Mouse (Mus musculus): ENCODE measurements around the gene Cenps. TPM values are rescaled to one million over a fixed set of nuclear protein-coding genes. Genes with fewer than 3 reads are reported as not detected.
"Not testable (repeated sequence)": the region's sequence is repeated elsewhere in the genome, so short reads cannot be mapped to it uniquely, and the experiment has no call there.

The Cenps gene
- polyA plus RNA-seq, 1 experiment from 2014 or later: 29.2 TPM

DNA sequence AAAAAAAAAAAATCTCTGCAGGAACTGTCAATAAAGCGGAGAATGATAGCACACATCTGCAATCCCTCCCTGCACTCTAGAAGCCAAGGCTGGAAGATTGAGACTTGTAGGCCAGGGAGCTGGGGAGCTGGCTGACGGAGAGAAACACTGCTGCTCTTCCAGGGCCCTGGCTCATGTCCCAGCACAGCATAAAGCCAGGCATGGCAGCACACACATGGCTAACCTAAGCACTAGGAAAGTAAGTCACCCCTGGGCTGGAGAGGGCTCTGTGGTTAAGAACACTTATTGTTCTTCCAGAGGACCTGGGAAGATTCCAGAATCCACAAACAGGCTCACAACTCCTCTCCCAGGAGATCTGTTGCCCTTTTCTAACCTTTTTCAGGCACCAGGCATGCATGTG is 35.2 kb upstream of the Cenps start:
- no peak for ATAC-seq
- Histone ChIP-seq H3K4me1 (ENCODE audit: control insufficient read depth, insufficient read depth, low read length) (no peaks in the 10 kb centered on the region), H3K27me3 (replicated peaks; ENCODE audit: control insufficient read depth, insufficient read depth, low read length) (no peaks in the 10 kb centered on the region), H3K4me2 (ENCODE audit: low read length) (no peak overlapping the region), H3K9ac (ENCODE audit: low read length) (no peak overlapping the region), H3K9me3 (replicated peaks; ENCODE audit: control insufficient read depth, low read length) (no peaks in the 10 kb centered on the region), H3K36me3 (ENCODE audit: control insufficient read depth, insufficient read depth, low read length) (peaks cover 23% of the 10 kb centered on the region), H3K27ac (ENCODE audit: low read depth, low read length) (peak overlapping the region; percentile 44; the same call in 1 of the 2 replicates), H3K4me3 (ENCODE audit: low read depth, low read length) (no peak overlapping the region)
- WGBS: 64% methylated on average over 2 of the region's 2 CpGs
- peak; percentile 37 for DNase-seq (ENCODE audit: low spot score)

DNA sequence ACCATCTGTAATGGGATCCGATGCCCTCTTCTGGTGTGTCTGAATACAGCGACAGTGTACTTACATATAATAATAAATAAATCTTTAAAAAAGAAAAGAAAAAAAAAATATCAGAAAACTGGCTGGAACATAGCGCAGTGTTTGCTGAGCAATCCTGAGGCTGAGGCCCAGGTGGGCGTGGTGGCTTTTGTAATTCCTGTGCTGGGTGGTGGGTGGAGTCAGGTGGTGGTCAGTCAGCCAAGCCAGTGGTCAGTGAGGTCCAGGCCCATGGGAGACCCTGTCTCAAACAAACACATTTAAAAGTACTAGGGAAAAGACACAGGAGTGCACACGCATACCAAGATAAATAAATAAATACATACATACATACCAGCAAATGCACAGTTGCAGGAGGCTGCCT is 34.7 kb upstream of the Cenps start:
- Histone ChIP-seq H3K4me1 (ENCODE audit: control insufficient read depth, insufficient read depth, low read length) (no peaks in the 10 kb centered on the region), H3K36me3 (ENCODE audit: control insufficient read depth, insufficient read depth, low read length) (peaks cover 19% of the 10 kb centered on the region), H3K27ac (ENCODE audit: low read depth, low read length) (peak overlapping the region; percentile 44; the same call in 1 of the 2 replicates), H3K27me3 (replicated peaks; ENCODE audit: control insufficient read depth, insufficient read depth, low read length) (no peaks in the 10 kb centered on the region), H3K9ac (ENCODE audit: low read length) (no peak overlapping the region), H3K9me3 (replicated peaks; ENCODE audit: control insufficient read depth, low read length) (no peaks in the 10 kb centered on the region), H3K4me2 (ENCODE audit: low read length) (no peak overlapping the region), H3K4me3 (ENCODE audit: low read depth, low read length) (no peak overlapping the region)
- WGBS: 91% methylated on average over 5 of the region's 5 CpGs
- ATAC-seq (no peak), DNase-seq (ENCODE audit: low spot score) (no peak)

- ATAC-seq (no peak), DNase-seq (ENCODE audit: low spot score) (no peak)
- Histone ChIP-seq H3K4me3 (ENCODE audit: low read depth, low read length) (no peak overlapping the region), H3K36me3 (ENCODE audit: control insufficient read depth, insufficient read depth, low read length) (peaks cover 14% of the 10 kb centered on the region), H3K4me1 (ENCODE audit: control insufficient read depth, insufficient read depth, low read length) (no peaks in the 10 kb centered on the region), H3K27ac (ENCODE audit: low read depth, low read length) (no peak overlapping the region), H3K9ac (ENCODE audit: low read length) (no peak overlapping the region), H3K9me3 (replicated peaks; ENCODE audit: control insufficient read depth, low read length) (no peaks in the 10 kb centered on the region), H3K27me3 (replicated peaks; ENCODE audit: control insufficient read depth, insufficient read depth, low read length) (no peaks in the 10 kb centered on the region), H3K4me2 (ENCODE audit: low read length) (no peak overlapping the region)
- WGBS: 80% methylated on average over 5 of the region's 5 CpGs
Measured at GRCm38 (mm10) chr4:149171581-149171981, 34.2 kb upstream of the Cenps start.

GRCm38 (mm10) chr4:149170394-149170931 is 33.0 kb upstream of the Cenps start:
- Histone ChIP-seq H3K36me3 (ENCODE audit: control insufficient read depth, insufficient read depth, low read length) (peaks cover 9% of the 10 kb centered on the region), H3K9ac (ENCODE audit: low read length) (no peak overlapping the region), H3K4me1 (ENCODE audit: control insufficient read depth, insufficient read depth, low read length) (no peaks in the 10 kb centered on the region), H3K4me3 (ENCODE audit: low read depth, low read length) (no peak overlapping the region), H3K9me3 (replicated peaks; ENCODE audit: control insufficient read depth, low read length) (no peaks in the 10 kb centered on the region), H3K27ac (ENCODE audit: low read depth, low read length) (no peak overlapping the region), H3K4me2 (ENCODE audit: low read length) (no peak overlapping the region), H3K27me3 (replicated peaks; ENCODE audit: control insufficient read depth, insufficient read depth, low read length) (no peaks in the 10 kb centered on the region)
- 76% methylated on average over 7 of the region's 7 CpGs for WGBS
- ATAC-seq: no peak
- no peak for DNase-seq (ENCODE audit: low spot score)

DNA sequence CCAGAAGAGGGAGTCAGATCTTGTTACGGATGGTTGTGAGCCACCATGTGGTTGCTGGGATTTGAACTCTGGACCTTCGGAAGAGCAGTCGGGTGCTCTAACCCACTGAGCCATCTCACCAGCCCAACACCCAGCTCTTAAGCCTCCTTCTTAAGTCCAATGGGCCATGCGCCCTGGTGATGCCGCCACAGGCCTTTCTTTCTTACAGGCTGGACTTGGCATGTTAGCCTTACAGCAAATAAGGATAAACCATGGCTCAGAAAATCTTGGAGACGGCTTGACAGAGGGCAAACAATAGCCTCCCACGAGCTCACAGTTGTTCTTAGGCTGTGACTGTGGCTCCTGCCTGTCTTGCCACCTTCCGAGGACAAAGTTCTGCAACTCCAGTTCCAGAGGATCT is 32.5 kb upstream of the Cenps start:
- ATAC-seq; H3K27me3 ChIP-seq (replicated peaks; ENCODE audit: control insufficient read depth, insufficient read depth, low read length); H3K36me3 ChIP-seq (ENCODE audit: control insufficient read depth, insufficient read depth, low read length); H3K4me3 ChIP-seq (ENCODE audit: low read depth, low read length); H3K9ac ChIP-seq (ENCODE audit: low read length); H3K9me3 ChIP-seq (replicated peaks; ENCODE audit: control insufficient read depth, low read length); DNase-seq (ENCODE audit: low spot score); H3K4me1 ChIP-seq (ENCODE audit: control insufficient read depth, insufficient read depth, low read length); H3K4me2 ChIP-seq (ENCODE audit: low read length); H3K27ac ChIP-seq (ENCODE audit: low read depth, low read length): not testable (repeated sequence)
- WGBS: 76% methylated on average over 7 of the region's 8 CpGs

GRCm38 (mm10) chr4:149168016-149168415 is 30.6 kb upstream of the Cenps start:
- Histone ChIP-seq H3K4me3 (ENCODE audit: low read depth, low read length) (no peak overlapping the region), H3K4me2 (ENCODE audit: low read length) (no peak overlapping the region), H3K36me3 (ENCODE audit: control insufficient read depth, insufficient read depth, low read length) (0 out of 2 replicates have a peak, but pooled peaks cover 17% of the 10 kb centered on the region), H3K9me3 (replicated peaks; ENCODE audit: control insufficient read depth, low read length) (no peaks in the 10 kb centered on the region), H3K27me3 (replicated peaks; ENCODE audit: control insufficient read depth, insufficient read depth, low read length) (no peaks in the 10 kb centered on the region), H3K9ac (ENCODE audit: low read length) (no peak overlapping the region), H3K4me1 (ENCODE audit: control insufficient read depth, insufficient read depth, low read length) (no peaks in the 10 kb centered on the region), H3K27ac (ENCODE audit: low read depth, low read length) (no peak overlapping the region)
- 71% methylated on average over 2 of the region's 2 CpGs for WGBS
- no peak for DNase-seq (ENCODE audit: low spot score)
- no peak for ATAC-seq

DNA sequence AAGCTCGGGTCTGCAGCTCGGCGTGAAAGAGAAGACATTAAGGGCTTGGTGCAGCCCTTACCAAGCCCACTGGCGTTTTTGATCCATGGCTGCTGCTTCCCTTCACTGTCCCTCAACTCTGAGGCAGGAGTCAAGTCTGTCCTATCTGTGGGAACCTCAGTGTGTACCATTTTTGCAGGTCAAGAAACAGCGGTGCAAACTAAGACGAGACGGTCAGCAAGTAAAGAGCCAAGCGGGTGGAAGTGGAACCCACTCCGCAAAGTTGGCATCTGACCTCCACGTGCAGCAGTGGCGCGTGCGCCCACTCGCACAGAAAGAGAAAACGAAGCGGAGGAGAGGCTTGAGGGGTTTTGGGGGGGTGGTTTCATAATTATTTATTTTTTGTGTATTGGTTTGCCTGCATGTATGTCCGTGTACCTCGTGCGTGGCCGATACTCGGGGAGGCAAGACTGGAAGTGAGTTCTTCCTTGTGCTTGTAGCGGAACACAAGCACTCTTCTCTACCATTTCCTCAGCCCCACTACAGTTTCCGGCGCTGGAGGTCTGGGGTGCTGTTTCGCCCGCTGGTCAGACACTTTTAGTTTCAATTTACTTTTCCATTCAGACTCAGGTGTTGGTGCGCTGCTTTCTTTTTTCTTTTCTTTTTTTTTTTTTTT is 29.7 kb upstream of the Cenps start:
- Histone ChIP-seq H3K4me3 (ENCODE audit: low read depth, low read length) (peak overlapping the region; percentile 90), H3K9me3 (replicated peaks; ENCODE audit: control insufficient read depth, low read length) (no peaks in the 10 kb centered on the region), H3K4me1 (ENCODE audit: control insufficient read depth, insufficient read depth, low read length) (no peaks in the 10 kb centered on the region), H3K27ac (ENCODE audit: low read depth, low read length) (no peak overlapping the region), H3K9ac (ENCODE audit: low read length) (peak overlapping the region; percentile 88), H3K36me3 (ENCODE audit: control insufficient read depth, insufficient read depth, low read length) (0 out of 2 replicates have a peak, but pooled peaks cover 20% of the 10 kb centered on the region), H3K27me3 (replicated peaks; ENCODE audit: control insufficient read depth, insufficient read depth, low read length) (no peaks in the 10 kb centered on the region), H3K4me2 (ENCODE audit: low read length) (peak overlapping the region; percentile 79)
- ATAC-seq (peak; percentile 66), DNase-seq (ENCODE audit: low spot score) (peak; percentile 33)
- under 1% methylated on average over 27 of the region's 27 CpGs for WGBS

GRCm38 (mm10) chr4:149166215-149166946 is 29.0 kb upstream of the Cenps start, which contains the start of gene Pgd:
Gene Pgd (minus strand): TSS chr4:149166771.
- Histone ChIP-seq H3K4me1 (ENCODE audit: control insufficient read depth, insufficient read depth, low read length) (no peaks in the 10 kb centered on the region), H3K27ac (ENCODE audit: low read depth, low read length) (peak within 1 kb of the TSS; percentile 60), H3K27me3 (replicated peaks; ENCODE audit: control insufficient read depth, insufficient read depth, low read length) (no peaks in the 10 kb centered on the region), H3K9me3 (replicated peaks; ENCODE audit: control insufficient read depth, low read length) (no peaks in the 10 kb centered on the region), H3K36me3 (ENCODE audit: control insufficient read depth, insufficient read depth, low read length) (peaks cover 26% of the 10 kb centered on the region), H3K9ac (ENCODE audit: low read length) (peak within 1 kb of the TSS; percentile 88), H3K4me3 (ENCODE audit: low read depth, low read length) (peak within 1 kb of the TSS; percentile 90), H3K4me2 (ENCODE audit: low read length) (peak within 1 kb of the TSS; percentile 87)
- DNase-seq (ENCODE audit: low spot score) (peak; percentile 98), ATAC-seq (peak; percentile 100)
- WGBS: under 1% methylated on average over 47 of the region's 59 CpGs

DNA sequence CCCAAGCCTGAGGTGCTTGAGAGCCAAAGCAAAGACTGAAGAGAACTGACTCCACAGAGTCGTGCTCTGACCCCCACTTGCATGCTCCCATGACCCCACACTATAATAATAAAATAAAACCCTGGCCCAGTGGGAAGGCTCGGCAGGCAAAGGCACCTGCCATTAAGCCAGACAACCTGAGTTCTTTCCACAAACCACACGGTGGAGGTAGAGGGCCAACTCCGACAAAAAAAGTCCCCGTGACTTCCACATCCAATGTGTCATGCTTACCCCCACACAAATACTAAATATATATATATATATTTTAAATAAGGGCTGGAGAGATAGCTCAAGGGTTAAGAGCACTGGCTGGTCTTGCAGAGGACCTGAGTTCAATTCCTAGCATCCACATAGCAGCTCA is 26.7 kb upstream of the Cenps start:
- ATAC-seq (no peak), DNase-seq (ENCODE audit: low spot score) (no peak)
- Histone ChIP-seq H3K9me3 (replicated peaks; ENCODE audit: control insufficient read depth, low read length) (no peaks in the 10 kb centered on the region), H3K27ac (ENCODE audit: low read depth, low read length) (no peak overlapping the region), H3K4me3 (ENCODE audit: low read depth, low read length) (no peak overlapping the region), H3K4me2 (ENCODE audit: low read length) (no peak overlapping the region), H3K9ac (ENCODE audit: low read length) (no peak overlapping the region), H3K27me3 (replicated peaks; ENCODE audit: control insufficient read depth, insufficient read depth, low read length) (no peaks in the 10 kb centered on the region), H3K4me1 (ENCODE audit: control insufficient read depth, insufficient read depth, low read length) (no peaks in the 10 kb centered on the region), H3K36me3 (ENCODE audit: control insufficient read depth, insufficient read depth, low read length) (peaks cover 46% of the 10 kb centered on the region)
- 68% methylated on average over 5 of the region's 5 CpGs for WGBS
